Mouse (Mus musculus): ENCODE measurements at regions not wholly inside any gene's neighbourhood (a gene's known extent, or its start where the extent isn't known, plus 50 kb on each side); places are given as distances from the start of the nearest gene placed in this dataset.

DNA sequence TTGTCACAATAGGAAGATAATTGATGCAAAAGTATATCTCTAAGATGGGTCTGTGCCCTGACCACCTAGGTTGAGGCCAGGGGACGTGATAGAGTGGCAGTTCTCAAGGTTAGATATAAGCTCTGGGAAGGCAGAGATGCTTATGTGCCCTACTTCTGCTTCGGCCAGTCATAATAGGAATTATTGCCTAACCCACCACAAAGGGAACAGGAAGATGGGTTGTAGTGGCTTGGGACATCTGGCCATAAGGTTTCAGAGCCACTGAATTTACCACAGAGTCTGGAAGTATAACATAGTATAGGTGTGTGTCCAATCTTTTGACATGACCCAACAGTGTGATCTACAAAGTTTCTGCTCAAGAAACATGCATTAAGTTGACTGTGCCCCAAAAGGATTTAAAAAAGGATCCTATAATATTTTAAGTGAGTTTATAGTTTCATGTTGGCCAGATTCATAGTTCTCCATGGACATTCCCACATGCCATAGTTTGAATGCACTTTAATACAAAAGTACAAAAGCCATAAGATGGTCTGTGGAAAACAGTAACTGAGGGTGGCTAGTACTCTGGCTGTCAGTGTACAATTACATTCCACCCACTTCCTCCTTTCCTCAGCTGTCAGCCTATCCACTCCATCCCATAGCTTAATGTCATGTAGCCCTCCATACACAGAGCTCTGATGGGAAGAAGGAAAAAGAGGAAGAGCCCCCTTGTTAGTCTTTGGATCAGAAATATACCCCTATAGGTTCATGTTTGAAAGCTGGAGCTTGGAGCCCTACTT is 508.3 kb downstream of the Insc start:
- TF ChIP-seq CTCF (IDR thresholded peaks at IDR 0.05; ENCODE audit: borderline replicate concordance, extremely low read depth, insufficient read depth, insufficient read length) (no peak), POLR2A (IDR thresholded peaks at IDR 0.05; ENCODE audit: borderline replicate concordance, extremely low read depth, insufficient read depth, insufficient read length, poor library complexity, severe bottlenecking) (no peak)

Measured in brain, embryonic 14.5 days (tissue).